ENCODE assay signal across 8 mouse cellular contexts in the genomic region with DNA sequence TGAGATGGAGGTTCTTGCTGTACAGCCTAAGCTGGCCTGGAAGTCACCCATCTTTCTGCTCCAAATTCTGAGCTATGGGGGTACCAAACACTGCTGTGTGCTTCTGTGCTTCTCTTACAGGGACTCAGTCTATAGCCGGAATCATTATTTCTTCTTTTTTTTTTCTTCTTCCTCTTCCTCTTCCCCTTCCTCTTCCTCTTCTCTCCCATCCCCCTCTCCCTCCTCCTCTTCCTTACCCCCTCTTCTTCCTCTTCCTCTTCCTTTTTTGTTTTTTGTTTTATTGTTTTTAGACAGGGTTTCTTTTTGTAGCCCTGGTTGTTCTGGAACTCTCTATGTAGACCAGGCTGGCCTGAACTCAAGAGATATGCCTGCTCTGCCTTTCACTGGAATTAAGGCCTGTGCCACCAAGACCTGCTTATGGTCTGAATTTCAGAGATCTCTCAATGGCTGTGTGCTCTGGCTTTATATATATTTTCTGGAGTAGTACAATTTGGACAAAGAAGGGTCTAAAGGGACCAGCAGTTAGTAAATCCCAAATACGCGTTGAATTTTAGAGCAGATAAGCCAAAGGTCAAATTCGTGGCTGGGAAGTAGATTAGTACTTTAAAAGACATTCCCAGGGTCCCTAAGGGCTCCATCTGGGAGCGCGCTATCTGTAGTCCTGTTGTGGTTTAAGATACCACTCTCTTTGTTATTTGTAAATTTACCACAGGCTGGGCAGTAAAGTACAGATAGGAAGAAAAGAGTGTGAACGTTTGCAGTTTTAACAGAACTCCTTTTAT. TPM values are rescaled to one million over a fixed set of nuclear protein-coding genes. Genes with fewer than 3 reads are reported as not detected.
A peak's percentile ranks its signal among the peaks of the same experiment; 100 is the strongest.
DNase-seq lines count a peak whose midpoint lies in the region; ATAC-seq and TF ChIP-seq lines count a peak whose summit lies in the region.

No protein-coding gene starts in this region.

- no peak overlapping the region for H3K9ac ChIP-seq in lung, embryonic 14.5 days
- no peak overlapping the region for H3K9ac ChIP-seq in forebrain, embryonic 12.5 days
- no peak overlapping the region for H3K9ac ChIP-seq in neural tube, embryonic 14.5 days (replicated peaks; ENCODE audit: low read depth, low read length)

- H3K4me3 ChIP-seq in lung, embryonic 14.5 days (ENCODE audit: low read depth, low read length) = no peak overlapping the region
- peak overlapping the region; percentile 62; the same call in 1 of the 2 replicates for H3K4me3 ChIP-seq in forebrain, embryonic 12.5 days (replicated peaks)
- H3K4me3 ChIP-seq in limb, embryonic 10.5 days = peak overlapping the region; percentile 92
- H3K4me3 ChIP-seq in neural tube, embryonic 14.5 days (ENCODE audit: low read depth, low read length) = peak overlapping the region; percentile 78; the same call in 1 of the 2 replicates

- H3K27ac ChIP-seq in lung, embryonic 14.5 days (ENCODE audit: low read depth) = 0 out of 2 replicates have a peak overlapping the region, but pooled peaks have one; percentile 94
- 0 out of 2 replicates have a peak overlapping the region, but pooled peaks have one; percentile 3 for H3K27ac ChIP-seq in forebrain, embryonic 12.5 days
- H3K27ac ChIP-seq in limb, embryonic 10.5 days = peak overlapping the region; percentile 94
- no peak overlapping the region; the same call in 1 of the 2 replicates for H3K27ac ChIP-seq in neural tube, embryonic 14.5 days (ENCODE audit: low read depth, low read length)

- DNase-seq in lung, embryonic 14.5 days = no peak
- DNase-seq in lung, postnatal 14 days = no peak
- DNase-seq in limb, embryonic 10.5 days (ENCODE audit: low spot score) = no peak
- DNase-seq in urinary bladder, adult 2 months (ENCODE audit: low spot score) = no peak
- DNase-seq in MN1 (ENCODE audit: low spot score) = no peak
- no peak for DNase-seq in lung, postnatal 36 days

- WGBS in lung, embryonic 14.5 days = 51% methylated on average over 7 of the region's 7 CpGs
- WGBS in forebrain, embryonic 12.5 days = 65% methylated on average over 7 of the region's 7 CpGs
- WGBS in limb, embryonic 10.5 days = 61% methylated on average over 7 of the region's 7 CpGs
- 46% methylated on average over 7 of the region's 7 CpGs for WGBS in neural tube, embryonic 14.5 days

- no peak for TF ChIP-seq CTCF in lung, embryonic 14.5 days (IDR thresholded peaks at IDR 0.05; ENCODE audit: low read depth)

- no peaks in the 10 kb centered on the region for H3K36me3 ChIP-seq in lung, embryonic 14.5 days (ENCODE audit: insufficient read depth)
- H3K36me3 ChIP-seq in forebrain, embryonic 12.5 days (replicated peaks) = no peaks in the 10 kb centered on the region
- no peaks in the 10 kb centered on the region for H3K36me3 ChIP-seq in limb, embryonic 10.5 days
- H3K36me3 ChIP-seq in neural tube, embryonic 14.5 days (ENCODE audit: control insufficient read depth, insufficient read depth, low read length) = no peaks in the 10 kb centered on the region

- no peaks in the 10 kb centered on the region for H3K27me3 ChIP-seq in lung, embryonic 14.5 days (ENCODE audit: insufficient read depth, low read length)
- H3K27me3 ChIP-seq in forebrain, embryonic 12.5 days = no peaks in the 10 kb centered on the region
- H3K27me3 ChIP-seq in limb, embryonic 10.5 days (ENCODE audit: low read depth, poor library complexity, severe bottlenecking) = no peaks in the 10 kb centered on the region
- no peaks in the 10 kb centered on the region for H3K27me3 ChIP-seq in neural tube, embryonic 14.5 days (ENCODE audit: control insufficient read depth, insufficient read depth, low read length)

- ATAC-seq in lung, embryonic 14.5 days (ENCODE audit: insufficient read depth) = no peak
- no peak for ATAC-seq in forebrain, embryonic 12.5 days (ENCODE audit: low FRiP score)
- ATAC-seq in neural tube, embryonic 14.5 days (ENCODE audit: low read depth) = no peak

- no peaks in the 10 kb centered on the region for H3K9me3 ChIP-seq in lung, embryonic 14.5 days (ENCODE audit: low read depth, low read length)
- no peaks in the 10 kb centered on the region for H3K9me3 ChIP-seq in forebrain, embryonic 12.5 days
- no peaks in the 10 kb centered on the region for H3K9me3 ChIP-seq in limb, embryonic 10.5 days (replicated peaks)
- no peaks in the 10 kb centered on the region for H3K9me3 ChIP-seq in neural tube, embryonic 14.5 days (ENCODE audit: control insufficient read depth, low read length)

- peak overlapping the region; percentile 89 for H3K4me2 ChIP-seq in lung, embryonic 14.5 days
- H3K4me2 ChIP-seq in forebrain, embryonic 12.5 days = peak overlapping the region; percentile 70; the same call in 1 of the 2 replicates
- peak overlapping the region; percentile 78 for H3K4me2 ChIP-seq in neural tube, embryonic 14.5 days (ENCODE audit: low read depth, low read length)

- H3K4me1 ChIP-seq in lung, embryonic 14.5 days (ENCODE audit: insufficient read depth) = 0 out of 2 replicates have a peak, but pooled peaks cover 3% of the 10 kb centered on the region
- peaks cover 19% of the 10 kb centered on the region for H3K4me1 ChIP-seq in forebrain, embryonic 12.5 days
- H3K4me1 ChIP-seq in limb, embryonic 10.5 days = peaks cover 20% of the 10 kb centered on the region
- peaks cover 11% of the 10 kb centered on the region for H3K4me1 ChIP-seq in neural tube, embryonic 14.5 days (ENCODE audit: control insufficient read depth, insufficient read depth, low read length)

RNA-seq across cellular contexts. Expression of a gene that starts 1.0 kb away (rescaled TPM):
- polyA plus RNA-seq in lung, embryonic 14.5 days (2014; fragmentation: Nextera tagmentation; extraction: Ambion mirVana) = 64.5 and 71.2 TPM in 2 replicates
- 59.2 and 65.4 TPM in 2 replicates for polyA plus RNA-seq in forebrain, embryonic 12.5 days (2016; fragmentation: Nextera tagmentation; extraction: Ambion mirVana)
- 55.9 and 56.9 TPM in 2 replicates for polyA plus RNA-seq in limb, embryonic 10.5 days (2016; fragmentation: Nextera tagmentation; extraction: Ambion mirVana)
- polyA plus RNA-seq in neural tube, embryonic 14.5 days (2014; fragmentation: Nextera tagmentation; extraction: Ambion mirVana) = 43.6 and 72.1 TPM in 2 replicates
- 14.1 and 17.7 TPM in 2 replicates for polyA plus RNA-seq in urinary bladder, adult 2 months (2012; rRNA removed)

RNA-seq across cellular contexts. Expression of a gene that starts 35.9 kb away (rescaled TPM):
- 20.0 and 21.6 TPM in 2 replicates for polyA plus RNA-seq in lung, embryonic 14.5 days (2014; fragmentation: Nextera tagmentation; extraction: Ambion mirVana)
- 13.9 and 14.2 TPM in 2 replicates for polyA plus RNA-seq in forebrain, embryonic 12.5 days (2016; fragmentation: Nextera tagmentation; extraction: Ambion mirVana)
- polyA plus RNA-seq in limb, embryonic 10.5 days (2016; fragmentation: Nextera tagmentation; extraction: Ambion mirVana) = 11.2 and 12.0 TPM in 2 replicates
- polyA plus RNA-seq in neural tube, embryonic 14.5 days (2014; fragmentation: Nextera tagmentation; extraction: Ambion mirVana) = 18.7 and 23.9 TPM in 2 replicates
- polyA plus RNA-seq in urinary bladder, adult 2 months (2012; rRNA removed) = 106 and 114 TPM in 2 replicates
